Mouse (Mus musculus): ENCODE measurements at regions not wholly inside any gene's neighbourhood (a gene's known extent, or its start where the extent isn't known, plus 50 kb on each side); places are given as distances from the start of the nearest gene placed in this dataset.

DNA sequence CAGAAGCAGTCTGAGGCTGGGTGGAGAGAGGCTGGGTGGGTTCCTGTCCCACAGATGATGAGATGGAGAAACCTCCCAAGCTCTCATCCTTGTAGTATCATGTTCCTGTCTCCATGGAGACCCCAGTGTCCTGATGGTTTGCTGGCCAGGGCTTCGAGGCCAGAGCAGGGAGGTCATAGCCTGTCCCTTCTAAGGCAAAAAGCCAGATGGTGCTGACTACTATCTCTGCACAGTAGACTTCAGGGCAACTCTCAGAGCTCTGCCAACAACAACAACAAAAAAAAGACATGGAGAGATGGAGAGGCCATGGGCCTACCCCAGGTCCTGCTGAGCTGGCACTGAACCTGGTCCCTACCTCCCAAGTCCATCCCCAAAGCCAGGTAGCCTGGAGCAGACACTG is 69.0 kb downstream of the Zfp36l2 start:
- 72% methylated on average over 1 of the region's 1 CpGs for WGBS
- H3K4me3 ChIP-seq (ENCODE audit: low read depth, low read length): no peak overlapping the region
- H3K27me3 ChIP-seq (ENCODE audit: control insufficient read depth, insufficient read depth, low read length): no peaks in the 10 kb centered on the region
- no peaks in the 10 kb centered on the region for H3K36me3 ChIP-seq (ENCODE audit: control insufficient read depth, insufficient read depth, low read length)
- TF ChIP-seq POLR2A (IDR thresholded peaks at IDR 0.05; ENCODE audit: low read depth, low read length): no peak
- TF ChIP-seq CTCF (IDR thresholded peaks at IDR 0.05; ENCODE audit: extremely low read depth, insufficient read length, insufficient replicate concordance, low read depth, low read length): no peak
- H3K4me1 ChIP-seq (ENCODE audit: control insufficient read depth, insufficient read depth, insufficient read length, low read length): peaks cover 30% of the 10 kb centered on the region
- peak overlapping the region; percentile 64 for H3K27ac ChIP-seq (ENCODE audit: insufficient read depth, low read depth, low read length)

DNA sequence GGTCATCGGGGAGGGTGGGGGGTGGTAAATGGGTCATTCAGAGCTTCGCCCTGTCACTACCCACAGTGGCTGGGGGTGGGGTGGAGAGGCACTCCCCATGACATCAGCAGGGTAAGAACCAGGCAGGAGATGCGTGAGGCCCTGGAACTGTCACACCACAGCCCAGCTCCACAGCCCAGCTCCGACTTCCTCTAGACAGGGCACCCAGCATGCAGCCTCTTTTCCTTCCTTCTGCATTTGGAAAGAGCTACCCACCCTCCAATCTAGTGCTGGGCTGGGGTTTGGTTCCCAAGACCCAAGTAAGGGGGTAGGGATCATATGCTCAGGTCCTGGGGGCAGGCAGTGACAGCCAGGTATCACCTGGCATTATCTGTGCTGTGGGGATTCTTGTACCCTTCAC is 69.5 kb downstream of the Zfp36l2 start:
- H3K4me1 ChIP-seq (ENCODE audit: control insufficient read depth, insufficient read depth, insufficient read length, low read length): peaks cover 30% of the 10 kb centered on the region
- 80% methylated on average over 4 of the region's 4 CpGs for WGBS
- TF ChIP-seq POLR2A (IDR thresholded peaks at IDR 0.05; ENCODE audit: low read depth, low read length): no peak
- TF ChIP-seq CTCF (IDR thresholded peaks at IDR 0.05; ENCODE audit: extremely low read depth, insufficient read length, insufficient replicate concordance, low read depth, low read length): no peak

GRCm38 (mm10) chr17:84117756-84118155 is 70.0 kb downstream of the Zfp36l2 start:
- peaks cover 34% of the 10 kb centered on the region for H3K4me1 ChIP-seq (ENCODE audit: control insufficient read depth, insufficient read depth, insufficient read length, low read length)
- TF ChIP-seq CTCF (IDR thresholded peaks at IDR 0.05; ENCODE audit: extremely low read depth, insufficient read length, insufficient replicate concordance, low read depth, low read length) (no peak), POLR2A (IDR thresholded peaks at IDR 0.05; ENCODE audit: low read depth, low read length) (no peak)
- 0 out of 2 replicates have a peak overlapping the region, but pooled peaks have one; percentile 12 for H3K27ac ChIP-seq (ENCODE audit: insufficient read depth, low read depth, low read length)
- H3K4me3 ChIP-seq (ENCODE audit: low read depth, low read length): no peak overlapping the region
- H3K27me3 ChIP-seq (ENCODE audit: control insufficient read depth, insufficient read depth, low read length): no peaks in the 10 kb centered on the region
- 15% methylated on average over 1 of the region's 1 CpGs for WGBS
- no peaks in the 10 kb centered on the region for H3K36me3 ChIP-seq (ENCODE audit: control insufficient read depth, insufficient read depth, low read length)

More for the DNA sequence above, 69.5 kb downstream of the Zfp36l2 start:
- peak overlapping the region; percentile 64 for H3K27ac ChIP-seq (ENCODE audit: insufficient read depth, low read depth, low read length)
- no peak overlapping the region for H3K4me3 ChIP-seq (ENCODE audit: low read depth, low read length)
- no peaks in the 10 kb centered on the region for H3K36me3 ChIP-seq (ENCODE audit: control insufficient read depth, insufficient read depth, low read length)
- H3K27me3 ChIP-seq (ENCODE audit: control insufficient read depth, insufficient read depth, low read length): no peaks in the 10 kb centered on the region

DNA sequence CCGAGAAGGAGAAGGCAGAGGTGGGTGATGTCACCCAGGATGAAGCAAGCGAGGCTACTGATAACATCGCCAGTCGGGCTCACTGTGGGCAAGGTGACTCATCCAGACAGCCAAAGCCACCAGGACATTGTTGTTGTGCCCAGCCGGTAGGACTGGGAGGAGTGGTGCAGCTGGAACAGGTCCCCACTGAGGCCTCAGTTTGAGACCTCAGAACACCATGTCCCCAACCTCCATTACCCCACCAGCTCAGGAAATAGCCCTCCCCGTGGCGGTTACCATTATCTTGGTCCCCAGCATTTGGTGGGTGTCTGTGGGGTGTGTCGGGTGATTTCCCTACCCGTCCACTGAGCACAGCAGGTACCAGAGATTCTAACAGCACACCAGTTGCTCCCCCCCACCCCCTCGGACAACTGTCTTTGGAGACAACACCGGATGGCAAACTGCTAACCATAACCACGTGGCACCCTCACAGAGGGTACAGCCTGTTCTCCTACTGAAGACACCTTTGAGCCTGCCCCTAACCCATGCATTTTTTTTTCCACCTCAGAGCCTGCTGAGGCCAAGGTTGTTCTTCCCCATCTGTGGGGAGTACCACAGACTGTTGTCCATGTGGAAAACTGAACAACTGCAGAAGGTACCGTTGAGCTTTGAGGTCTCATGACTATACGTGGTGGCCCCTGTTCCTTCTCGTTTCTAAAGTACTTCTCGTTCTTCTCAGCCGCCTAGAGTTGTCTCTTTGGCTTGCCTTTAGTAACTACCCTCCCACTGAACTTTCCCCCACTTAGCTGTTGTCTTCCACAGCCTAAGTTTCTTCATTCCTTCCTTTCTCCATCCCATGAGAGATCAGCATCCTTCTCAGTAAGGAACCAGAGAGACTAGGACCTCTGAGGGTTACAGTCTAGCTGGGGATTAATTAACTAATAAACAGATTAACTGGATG is 71.1 kb downstream of the Zfp36l2 start:
- Histone ChIP-seq H3K27me3 (ENCODE audit: control insufficient read depth, insufficient read depth, low read length) (no peaks in the 10 kb centered on the region), H3K36me3 (ENCODE audit: control insufficient read depth, insufficient read depth, low read length) (no peaks in the 10 kb centered on the region), H3K27ac (ENCODE audit: insufficient read depth, low read depth, low read length) (peak overlapping the region; percentile 14), H3K4me1 (ENCODE audit: control insufficient read depth, insufficient read depth, insufficient read length, low read length) (peaks cover 44% of the 10 kb centered on the region), H3K4me3 (ENCODE audit: low read depth, low read length) (no peak overlapping the region)
- TF ChIP-seq CTCF (IDR thresholded peaks at IDR 0.05; ENCODE audit: extremely low read depth, insufficient read length, insufficient replicate concordance, low read depth, low read length): no peak
- TF ChIP-seq POLR2A (IDR thresholded peaks at IDR 0.05; ENCODE audit: low read depth, low read length): no peak; the same call in 1 of the 2 replicates
- 53% methylated on average over 17 of the region's 17 CpGs for WGBS

DNA sequence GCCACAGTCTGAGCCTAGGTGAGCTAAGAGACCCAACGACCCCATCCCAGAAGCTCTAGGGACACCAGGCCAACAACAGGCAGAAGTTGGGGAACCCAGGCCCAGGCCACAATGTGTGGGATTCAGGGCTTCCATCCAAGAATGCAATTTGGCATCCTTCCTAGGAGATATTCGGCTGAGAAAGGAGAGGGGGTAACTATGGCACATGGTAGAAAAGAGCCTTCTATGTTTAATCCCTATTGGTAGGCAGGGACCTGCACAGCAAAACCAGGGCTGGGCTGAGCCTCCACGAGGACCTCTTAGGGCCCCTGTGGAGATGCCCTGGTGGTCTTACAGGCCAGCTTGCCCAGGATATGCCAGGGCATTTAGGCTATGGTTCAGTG is 71.8 kb downstream of the Zfp36l2 start:
- TF ChIP-seq POLR2A (IDR thresholded peaks at IDR 0.05; ENCODE audit: low read depth, low read length) (no peak), CTCF (IDR thresholded peaks at IDR 0.05; ENCODE audit: extremely low read depth, insufficient read length, insufficient replicate concordance, low read depth, low read length) (no peak)
- WGBS: 34% methylated on average over 3 of the region's 3 CpGs
- Histone ChIP-seq H3K27me3 (ENCODE audit: control insufficient read depth, insufficient read depth, low read length) (no peaks in the 10 kb centered on the region), H3K27ac (ENCODE audit: insufficient read depth, low read depth, low read length) (peak overlapping the region; percentile 14; the same call in 1 of the 2 replicates), H3K36me3 (ENCODE audit: control insufficient read depth, insufficient read depth, low read length) (no peaks in the 10 kb centered on the region), H3K4me3 (ENCODE audit: low read depth, low read length) (no peak overlapping the region), H3K4me1 (ENCODE audit: control insufficient read depth, insufficient read depth, insufficient read length, low read length) (peaks cover 45% of the 10 kb centered on the region)

- Histone ChIP-seq H3K36me3 (ENCODE audit: control insufficient read depth, insufficient read depth, low read length) (no peaks in the 10 kb centered on the region), H3K4me1 (ENCODE audit: control insufficient read depth, insufficient read depth, insufficient read length, low read length) (peaks cover 49% of the 10 kb centered on the region), H3K4me3 (ENCODE audit: low read depth, low read length) (no peak overlapping the region), H3K27ac (ENCODE audit: insufficient read depth, low read depth, low read length) (no peak overlapping the region), H3K27me3 (ENCODE audit: control insufficient read depth, insufficient read depth, low read length) (no peaks in the 10 kb centered on the region)
- TF ChIP-seq CTCF (IDR thresholded peaks at IDR 0.05; ENCODE audit: extremely low read depth, insufficient read length, insufficient replicate concordance, low read depth, low read length) (no peak), POLR2A (IDR thresholded peaks at IDR 0.05; ENCODE audit: low read depth, low read length) (no peak)
- 80% methylated on average over 8 of the region's 8 CpGs for WGBS
These were observed 72.6 kb downstream of the Zfp36l2 start for GRCm38 (mm10) chr17:84115133-84115532.

DNA sequence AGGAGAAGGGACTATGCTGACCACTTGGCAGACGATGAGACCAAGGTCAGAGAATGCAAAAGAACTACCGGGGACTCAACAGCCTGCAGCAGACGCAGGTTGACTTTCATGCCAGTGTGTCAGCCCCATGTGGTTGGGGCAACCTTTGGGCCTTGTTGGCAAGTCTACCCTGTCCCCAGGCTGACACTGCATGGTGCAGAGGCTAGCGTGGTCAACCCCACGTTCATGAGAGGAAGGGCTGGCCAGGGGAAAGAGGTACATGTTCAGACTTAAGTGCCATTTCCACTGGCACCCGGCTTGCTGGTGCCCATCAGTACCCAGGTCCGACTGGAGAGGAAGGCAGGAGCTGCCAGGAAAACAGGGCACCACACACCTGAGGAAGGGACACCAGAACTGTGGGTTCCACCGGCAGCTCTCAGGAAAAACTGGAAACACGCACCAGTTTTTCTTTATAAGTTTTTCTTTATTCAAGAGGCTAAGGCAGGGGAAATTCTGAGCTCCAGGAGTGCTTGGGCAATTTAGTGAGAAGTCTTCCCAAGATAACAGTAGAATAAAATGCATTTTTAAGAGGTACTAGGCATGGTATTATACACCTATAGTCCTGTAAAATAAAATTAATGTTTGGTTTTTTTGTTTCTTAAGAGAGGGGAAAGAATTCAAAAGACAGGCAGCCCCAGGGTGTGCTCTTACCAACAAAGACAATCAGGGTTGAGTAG is 73.3 kb downstream of the Zfp36l2 start:
- peaks cover 49% of the 10 kb centered on the region for H3K4me1 ChIP-seq (ENCODE audit: control insufficient read depth, insufficient read depth, insufficient read length, low read length)
- TF ChIP-seq POLR2A (IDR thresholded peaks at IDR 0.05; ENCODE audit: low read depth, low read length) (no peak), CTCF (IDR thresholded peaks at IDR 0.05; ENCODE audit: extremely low read depth, insufficient read length, insufficient replicate concordance, low read depth, low read length) (no peak)
- H3K27me3 ChIP-seq (ENCODE audit: control insufficient read depth, insufficient read depth, low read length): no peaks in the 10 kb centered on the region
- no peaks in the 10 kb centered on the region for H3K36me3 ChIP-seq (ENCODE audit: control insufficient read depth, insufficient read depth, low read length)
- 47% methylated on average over 9 of the region's 9 CpGs for WGBS
- H3K27ac ChIP-seq (ENCODE audit: insufficient read depth, low read depth, low read length): no peak overlapping the region
- H3K4me3 ChIP-seq (ENCODE audit: low read depth, low read length): no peak overlapping the region

All from small intestine, adult 2 months (tissue).